Mouse (Mus musculus): ENCODE results near the gene Ncbp3.
A peak's percentile ranks its signal among the peaks of the same experiment; 100 is the strongest.

The Ncbp3 gene

DNA sequence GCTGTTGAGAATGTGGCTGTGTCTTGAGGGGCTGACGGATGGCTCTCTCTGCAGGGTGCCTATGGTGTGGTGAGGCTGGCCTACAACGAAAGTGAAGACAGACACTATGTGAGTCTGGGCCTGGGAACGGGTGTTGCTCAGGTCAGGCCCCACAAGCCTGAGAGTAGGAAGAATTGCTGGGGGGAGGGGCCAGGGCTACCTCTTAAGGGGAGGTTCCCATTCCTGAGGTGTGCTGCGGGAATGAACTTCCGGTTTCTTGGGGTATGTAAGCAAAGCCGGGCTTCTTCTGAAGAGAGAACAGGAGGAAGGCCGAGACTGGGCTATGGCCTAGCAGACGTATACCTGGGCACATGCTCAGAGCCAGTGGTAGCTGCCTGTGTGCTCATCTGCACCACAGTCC is 20.6 kb upstream of the Ncbp3 start:
- no peak for DNase-seq (ENCODE audit: inconsistent age in 2 of 2, low spot score in 1 of 2)

DNA sequence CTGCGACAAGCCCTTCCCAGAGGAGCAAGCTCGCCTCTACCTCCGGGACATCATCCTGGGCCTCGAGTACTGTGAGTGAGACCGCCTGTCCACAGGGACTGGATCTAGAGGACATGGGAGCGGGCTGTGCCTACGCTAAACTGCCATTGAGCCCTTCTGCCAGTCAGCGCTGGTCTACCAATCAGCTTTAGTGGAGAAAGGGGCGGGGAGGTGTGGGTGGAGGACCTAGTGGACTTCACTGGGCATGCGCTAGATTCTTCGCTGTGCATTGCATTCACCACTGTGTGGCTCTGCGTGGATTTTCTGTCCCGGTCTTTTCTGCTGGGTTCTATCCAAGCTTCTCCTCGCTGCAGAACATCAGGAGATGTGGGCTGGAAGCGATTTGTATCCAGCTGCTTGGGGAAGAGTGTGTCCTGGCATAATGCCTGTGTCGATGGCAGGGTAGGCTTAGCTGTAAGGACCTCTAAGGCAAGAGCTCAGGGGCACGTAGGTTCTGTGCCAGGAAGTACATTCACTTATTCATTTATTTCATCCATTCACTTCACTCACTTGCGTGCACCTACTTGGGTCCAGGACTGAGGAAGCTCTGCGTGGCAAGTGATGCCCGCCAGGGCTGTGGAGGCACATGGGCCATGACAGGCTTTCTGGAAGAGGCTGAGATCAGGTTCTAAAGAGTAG is 16.6 kb upstream of the Ncbp3 start:
- peak; percentile 93 to 96 for DNase-seq (ENCODE audit: inconsistent age in 2 of 2, low spot score in 1 of 2)

DNA sequence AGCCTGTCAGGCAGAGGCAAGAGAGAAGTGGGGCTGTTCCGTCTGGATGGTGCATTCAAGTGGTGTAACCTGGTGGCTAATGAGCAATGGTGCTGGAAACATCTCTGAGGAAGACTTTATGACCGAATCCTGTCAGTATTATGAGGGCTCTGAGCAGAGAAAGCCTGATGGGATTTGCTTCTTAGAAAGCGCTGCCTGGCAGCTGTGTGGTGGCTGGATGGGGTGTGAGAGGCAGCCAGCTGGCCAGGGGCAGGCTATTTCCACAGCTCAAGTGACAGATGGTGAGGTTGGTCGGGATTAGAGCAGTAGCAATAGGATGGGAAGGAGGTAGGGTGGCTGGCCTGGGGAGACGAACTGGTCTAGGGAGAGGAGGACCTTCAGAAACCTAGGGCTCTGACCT is 16.0 kb upstream of the Ncbp3 start:
- no peak for DNase-seq (ENCODE audit: inconsistent age in 2 of 2, low spot score in 1 of 2)

DNA sequence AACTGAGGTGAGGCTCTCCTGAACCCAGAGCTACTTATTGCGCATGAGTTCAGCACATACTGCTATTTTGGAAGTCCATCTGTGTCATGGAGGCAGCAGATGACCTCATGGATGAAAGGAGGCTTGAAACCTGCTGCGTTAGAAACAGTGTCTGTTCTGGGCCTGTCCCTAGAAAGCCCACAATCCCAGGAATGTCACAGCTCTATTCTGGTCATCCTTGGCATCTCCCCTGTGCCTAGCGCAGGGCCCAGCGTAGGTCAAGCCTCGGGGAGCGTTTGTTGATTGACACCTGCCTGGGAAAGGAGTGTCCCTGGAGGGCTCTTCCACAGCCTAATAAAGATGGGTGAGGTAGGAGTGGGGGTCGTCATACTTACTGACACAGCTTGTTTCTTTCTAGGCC is 11.5 kb upstream of the Ncbp3 start:
- DNase-seq (ENCODE audit: inconsistent age in 2 of 2, low spot score in 1 of 2) = no peak

DNA sequence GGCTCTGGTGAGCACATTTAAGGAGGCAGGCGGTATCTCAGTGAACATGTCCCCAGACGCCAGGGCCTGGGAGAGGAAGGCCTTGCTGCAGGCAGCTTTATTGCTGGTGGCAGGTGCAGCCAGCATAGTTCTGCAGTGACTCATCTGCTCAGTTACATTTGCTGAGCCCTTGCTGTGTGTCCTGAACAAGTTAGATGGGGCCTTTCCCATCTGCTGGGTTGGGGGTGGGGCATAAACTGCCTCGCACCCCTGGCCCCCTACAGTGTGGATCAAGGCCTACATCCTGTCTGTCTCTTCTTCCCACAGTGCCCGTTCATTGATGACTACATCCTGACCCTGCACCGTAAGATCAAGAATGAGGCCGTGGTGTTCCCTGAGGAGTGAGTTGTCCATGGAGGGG is 10.7 kb upstream of the Ncbp3 start:
- peak; percentile 80 to 81 for DNase-seq (ENCODE audit: inconsistent age in 2 of 2, low spot score in 1 of 2)

DNA sequence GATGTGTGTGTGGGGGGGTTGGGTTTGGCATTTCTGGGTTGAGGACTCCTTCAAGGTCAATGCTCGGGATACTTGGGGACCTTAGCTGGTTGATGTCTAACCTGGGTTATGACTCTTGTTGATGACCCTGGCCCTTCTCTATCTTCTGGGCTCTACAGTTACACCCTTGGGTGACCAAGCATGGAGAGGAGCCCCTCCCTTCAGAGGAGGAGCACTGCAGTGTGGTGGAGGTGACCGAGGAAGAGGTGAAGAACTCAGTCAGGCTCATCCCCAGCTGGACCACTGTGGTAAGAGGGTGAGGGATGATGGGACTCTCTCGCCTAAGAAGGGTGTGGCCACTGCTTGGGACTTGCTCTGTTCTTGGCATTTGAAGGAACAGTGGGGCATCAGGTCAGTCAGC is 9.9 kb upstream of the Ncbp3 start:
- DNase-seq (ENCODE audit: inconsistent age in 2 of 2, low spot score in 1 of 2) = no peak

DNA sequence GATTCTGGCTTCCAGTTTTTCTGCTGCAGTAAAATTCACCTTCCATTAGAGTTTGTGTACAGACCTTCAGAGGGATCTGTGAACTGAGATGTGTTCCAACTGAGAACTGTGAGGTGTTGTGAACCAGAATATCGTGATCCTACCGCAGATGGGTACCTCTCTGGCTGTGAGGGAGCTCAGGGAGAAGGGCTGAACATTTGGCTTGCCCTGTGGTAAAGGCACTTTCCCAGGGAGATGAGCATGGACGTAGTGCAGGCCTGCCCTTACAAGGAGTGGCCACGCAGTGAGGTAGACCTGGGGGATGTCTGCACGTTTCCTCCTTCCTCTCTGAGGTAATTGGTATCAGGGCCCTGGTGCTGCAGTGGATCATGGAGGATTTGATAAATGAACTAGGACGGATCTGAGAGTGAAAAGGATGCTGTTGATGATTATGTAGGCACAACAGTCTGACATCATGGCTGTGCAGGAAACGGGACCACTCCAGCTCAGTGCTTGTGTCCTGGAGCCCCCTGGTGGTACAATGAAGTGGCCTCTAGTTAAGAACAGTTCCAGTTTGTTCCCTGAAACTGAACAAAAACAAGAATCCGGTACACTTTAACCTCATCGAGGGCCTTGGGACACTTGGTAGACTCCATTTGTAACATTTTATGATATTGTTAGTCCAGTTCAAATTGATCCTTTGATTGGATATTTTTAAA is 8.3 kb upstream of the Ncbp3 start:
- peak; percentile 56 to 87 for DNase-seq (ENCODE audit: inconsistent age in 2 of 2, low spot score in 1 of 2)

DNA sequence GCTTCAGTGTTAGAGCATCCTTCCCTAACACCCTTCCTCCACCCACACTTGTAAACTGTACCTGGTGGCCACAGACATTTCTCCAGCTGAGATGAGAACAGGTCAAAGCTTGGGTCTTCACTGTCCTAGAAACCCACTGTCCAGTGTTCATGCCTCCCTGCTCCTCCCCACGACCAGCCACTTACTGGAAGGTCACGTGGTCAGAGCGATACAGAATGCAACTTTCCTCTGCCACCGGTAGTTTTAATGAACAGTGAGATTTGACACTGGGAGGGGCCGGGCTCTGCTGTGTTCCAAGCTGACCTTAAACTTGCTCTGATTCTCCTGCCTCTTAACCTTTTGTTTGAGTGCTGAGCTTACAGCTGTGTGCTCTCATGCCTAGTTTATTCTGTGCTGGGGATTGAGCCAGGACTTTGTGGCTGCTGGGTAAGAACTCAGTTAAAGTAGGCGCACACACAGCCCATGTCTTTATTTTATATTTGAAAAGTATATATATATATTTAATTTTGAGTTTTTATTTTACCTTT is 3.3 kb upstream of the Ncbp3 start:
- DNase-seq (ENCODE audit: inconsistent age in 2 of 2, low spot score in 1 of 2) = no peak

DNA sequence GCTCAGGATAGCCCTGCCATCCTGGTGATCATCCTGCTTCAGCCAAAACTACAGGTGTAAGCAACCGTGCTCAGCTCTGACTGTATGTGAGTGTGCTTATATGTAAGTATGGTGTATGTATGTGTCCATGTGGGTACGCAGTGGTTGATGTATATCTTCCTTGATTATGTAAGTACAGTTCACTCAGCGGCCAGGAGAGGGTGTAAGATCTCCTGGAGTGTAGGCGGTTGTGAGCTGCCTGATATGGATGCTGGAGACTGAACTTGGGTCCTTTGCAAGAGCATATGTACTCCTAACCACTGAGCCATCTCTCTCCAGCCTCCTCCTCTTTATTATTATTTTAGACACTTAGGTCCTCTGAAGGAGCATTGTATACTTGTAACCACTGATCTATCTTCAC is 2.8 kb upstream of the Ncbp3 start:
- DNase-seq (ENCODE audit: inconsistent age in 2 of 2, low spot score in 1 of 2) = peak in 1 of 2 experiments; percentile 16

DNA sequence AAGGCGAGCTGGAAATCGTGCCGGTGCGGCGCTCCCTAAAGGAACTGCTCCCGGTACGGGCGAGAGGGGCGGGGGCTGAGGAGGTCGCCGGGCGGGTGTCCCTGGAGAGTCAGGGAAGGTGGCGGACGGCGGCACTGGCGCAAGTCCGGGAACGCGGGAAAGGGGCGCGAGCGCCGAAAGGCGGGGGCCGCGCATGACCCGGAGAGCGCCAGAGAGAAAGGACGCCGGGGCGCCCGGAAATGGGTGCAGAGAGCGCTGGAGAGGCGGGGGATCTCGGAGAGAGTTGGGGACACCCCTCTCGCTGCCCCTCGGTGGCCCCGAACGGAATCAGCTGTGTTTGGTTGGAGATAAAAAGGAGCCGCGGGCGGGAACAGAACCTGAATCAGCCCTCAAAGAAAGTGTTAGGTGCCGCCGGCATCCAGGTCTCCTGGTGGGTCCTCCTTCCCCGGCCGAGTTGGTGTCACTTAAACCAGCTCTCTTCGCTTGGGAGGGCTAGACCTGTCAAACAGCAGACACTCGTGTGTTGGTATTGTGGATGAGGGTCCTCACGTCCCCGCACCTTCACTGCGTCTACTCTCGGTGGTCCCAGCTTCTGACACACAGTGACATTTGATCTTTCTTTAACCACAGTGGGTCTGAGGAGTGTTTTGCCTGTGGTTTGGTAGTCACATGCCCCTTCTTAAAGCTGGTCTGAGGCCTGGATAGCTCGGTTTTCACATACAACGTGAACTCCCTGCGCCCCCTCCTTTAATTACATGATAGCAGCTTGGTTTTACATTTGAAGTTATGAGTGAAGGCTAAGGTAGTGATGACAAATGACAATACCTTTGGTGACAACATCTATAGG is 670 bp downstream of the Ncbp3 start:
- no peak for DNase-seq (ENCODE audit: inconsistent age in 2 of 2, low spot score in 1 of 2)

DNA sequence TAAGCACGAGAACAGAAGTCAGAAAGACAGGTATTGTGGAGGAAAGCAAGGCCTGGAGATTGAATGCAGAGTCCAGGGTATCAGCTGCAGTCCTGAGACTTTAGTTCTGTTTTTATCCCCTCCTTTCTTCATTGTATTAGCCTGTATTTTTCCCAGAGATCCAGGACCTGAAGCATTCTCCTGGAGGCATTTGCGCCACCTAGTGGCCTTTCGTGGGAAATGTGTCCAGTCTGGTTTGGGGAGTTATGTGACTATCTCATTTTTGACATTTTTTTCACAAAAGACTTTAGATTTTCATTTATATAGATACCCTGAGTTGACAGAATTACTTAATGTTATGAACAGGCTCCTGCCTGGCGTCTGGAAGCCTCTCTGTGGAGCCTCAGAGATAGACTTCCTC is 1.8 kb downstream of the Ncbp3 start:
- peak; percentile 76 to 93 for DNase-seq (ENCODE audit: inconsistent age in 2 of 2, low spot score in 1 of 2)

DNA sequence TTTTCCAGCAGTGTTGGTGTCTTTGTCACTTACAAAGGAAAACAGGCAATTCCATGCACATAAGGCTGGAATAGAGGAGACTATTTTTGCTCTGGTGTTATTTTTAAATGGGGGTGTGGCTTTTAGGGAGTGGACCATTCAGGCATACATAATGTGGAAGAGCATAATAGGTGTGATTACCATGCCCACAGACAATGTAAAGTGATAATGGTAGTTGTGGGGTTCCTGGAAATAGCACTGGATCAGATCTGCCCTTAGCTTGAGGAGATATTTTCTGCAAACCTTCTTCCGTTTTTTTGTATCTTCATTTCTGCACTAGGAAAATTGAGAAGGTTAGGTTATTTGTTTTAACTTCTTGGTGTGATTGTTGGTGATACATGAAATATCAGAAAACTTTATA is 5.2 kb downstream of the Ncbp3 start:
- DNase-seq (ENCODE audit: inconsistent age in 2 of 2, low spot score in 1 of 2) = no peak

DNA sequence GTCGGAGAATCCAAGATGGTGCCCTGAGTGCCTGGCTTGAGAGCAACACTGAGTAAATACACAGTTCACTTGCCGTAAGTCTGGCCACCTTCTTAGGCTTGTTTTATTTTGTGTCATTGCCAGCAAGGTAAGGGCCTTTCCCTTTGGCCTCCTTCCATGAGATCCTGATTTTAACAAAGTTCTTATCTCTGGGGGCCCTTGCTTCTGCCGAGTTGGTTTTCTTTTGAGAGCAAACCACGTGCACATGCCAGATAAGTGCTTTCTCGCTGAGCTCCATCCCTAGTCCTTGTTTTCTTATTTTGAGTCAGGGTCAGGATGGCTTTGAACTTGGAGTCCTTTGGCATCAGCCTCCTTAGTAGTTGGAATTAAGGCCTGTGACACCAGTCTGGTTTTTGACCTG is 10.1 kb downstream of the Ncbp3 start:
- DNase-seq (ENCODE audit: inconsistent age in 2 of 2, low spot score in 1 of 2) = no peak

DNA sequence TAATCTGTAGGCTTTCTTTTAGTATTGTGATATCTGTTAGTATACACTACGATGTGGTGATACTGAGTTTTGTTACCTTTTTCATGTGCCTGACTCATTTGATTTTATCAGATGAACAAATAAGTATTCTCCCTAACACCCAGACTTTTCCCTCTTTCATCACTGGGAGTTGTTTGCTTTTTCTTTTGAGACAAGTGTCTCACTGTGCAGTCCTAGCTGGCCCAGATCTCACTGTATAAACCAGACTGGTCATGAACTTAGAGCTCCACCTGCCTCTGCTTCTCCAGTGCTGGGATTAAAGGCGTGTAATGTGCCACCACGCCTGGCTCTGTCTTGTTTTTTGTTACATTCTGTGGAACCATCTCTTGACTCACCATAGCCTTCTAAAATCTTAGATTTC is 12.0 kb downstream of the Ncbp3 start:
- DNase-seq (ENCODE audit: inconsistent age in 2 of 2, low spot score in 1 of 2) = no peak

DNA sequence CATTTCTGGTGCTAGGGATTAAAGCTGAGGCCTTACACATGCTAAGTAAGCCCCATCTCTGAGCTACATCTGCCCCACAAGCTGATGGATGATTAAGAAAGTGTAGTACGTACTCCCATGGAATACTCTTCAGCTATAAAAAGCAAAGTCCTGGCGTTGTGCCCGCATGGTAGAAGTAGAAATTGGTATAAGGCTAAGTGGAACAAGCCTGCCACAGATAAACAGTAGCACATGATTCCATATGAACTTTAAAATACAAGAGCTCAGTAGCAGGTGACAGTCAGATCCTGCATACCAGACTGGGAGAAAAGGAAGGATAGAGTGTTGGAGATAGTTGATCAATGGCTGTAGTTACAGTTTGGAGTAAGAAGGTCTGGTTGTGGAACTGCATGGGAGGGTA is 13.8 kb downstream of the Ncbp3 start:
- DNase-seq (ENCODE audit: inconsistent age in 2 of 2, low spot score in 1 of 2) = no peak

DNA sequence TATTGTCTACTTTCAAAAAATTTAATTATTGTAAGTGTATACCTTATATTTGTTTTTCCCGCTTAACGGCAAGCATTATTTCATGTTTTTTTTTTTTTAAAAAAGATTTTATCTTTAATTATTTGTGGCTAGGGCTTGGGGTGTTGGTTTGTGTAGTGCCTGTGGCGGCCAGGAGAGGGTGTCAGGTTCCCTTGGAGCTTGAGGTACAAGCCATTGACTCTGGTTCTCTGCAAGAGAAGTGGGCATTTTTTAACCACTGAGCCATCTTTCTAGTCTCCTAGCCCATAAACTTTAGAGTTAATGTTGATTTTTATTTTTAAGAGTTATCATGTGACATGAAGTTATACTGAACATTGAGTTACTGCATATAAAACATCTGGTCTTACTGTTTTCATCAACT is 24.3 kb downstream of the Ncbp3 start:
- peak in 1 of 2 experiments; percentile 65 for DNase-seq (ENCODE audit: inconsistent age in 2 of 2, low spot score in 1 of 2)

DNA sequence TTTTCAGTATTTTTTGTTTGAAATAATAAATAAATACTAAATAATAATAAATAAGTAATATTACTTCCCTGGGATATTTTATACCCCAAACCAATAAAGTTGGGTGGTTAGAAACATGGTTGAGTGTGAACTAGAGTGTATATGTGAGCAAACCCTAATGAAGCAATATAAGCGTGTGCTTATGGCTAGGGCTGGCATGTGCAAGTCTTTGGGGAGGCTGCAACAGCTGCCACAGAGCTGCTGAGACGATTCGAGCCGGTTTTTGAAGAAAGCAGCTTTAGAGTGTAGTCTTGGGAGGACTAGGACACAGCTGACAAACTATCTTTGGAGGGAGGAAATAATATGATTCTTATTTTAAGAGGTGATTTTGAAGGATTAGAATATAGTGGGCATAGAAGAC is 28.7 kb downstream of the Ncbp3 start:
- no peak for DNase-seq (ENCODE audit: inconsistent age in 2 of 2, low spot score in 1 of 2)

DNA sequence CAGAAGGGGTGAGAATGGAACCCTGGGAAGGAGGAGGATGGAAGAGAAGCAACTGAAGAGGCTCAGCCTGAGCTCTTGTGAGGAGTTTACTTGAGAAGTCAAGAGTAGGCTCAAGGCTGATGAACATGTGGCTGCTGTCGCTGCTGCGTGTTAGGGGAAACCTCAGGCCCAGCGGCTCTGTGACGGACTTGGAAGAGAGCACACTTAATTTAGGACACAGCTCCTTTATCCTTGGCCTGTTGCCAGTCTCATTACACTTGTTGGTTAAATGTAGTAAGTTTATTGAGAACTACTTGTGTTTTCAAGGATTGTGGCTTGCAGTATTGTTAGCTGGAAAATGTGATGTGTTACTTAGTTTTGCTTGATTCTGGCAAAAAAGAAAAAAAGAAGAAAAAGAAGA is 29.1 kb downstream of the Ncbp3 start:
- peak in 1 of 2 experiments; percentile 57 for DNase-seq (ENCODE audit: inconsistent age in 2 of 2, low spot score in 1 of 2)

DNA sequence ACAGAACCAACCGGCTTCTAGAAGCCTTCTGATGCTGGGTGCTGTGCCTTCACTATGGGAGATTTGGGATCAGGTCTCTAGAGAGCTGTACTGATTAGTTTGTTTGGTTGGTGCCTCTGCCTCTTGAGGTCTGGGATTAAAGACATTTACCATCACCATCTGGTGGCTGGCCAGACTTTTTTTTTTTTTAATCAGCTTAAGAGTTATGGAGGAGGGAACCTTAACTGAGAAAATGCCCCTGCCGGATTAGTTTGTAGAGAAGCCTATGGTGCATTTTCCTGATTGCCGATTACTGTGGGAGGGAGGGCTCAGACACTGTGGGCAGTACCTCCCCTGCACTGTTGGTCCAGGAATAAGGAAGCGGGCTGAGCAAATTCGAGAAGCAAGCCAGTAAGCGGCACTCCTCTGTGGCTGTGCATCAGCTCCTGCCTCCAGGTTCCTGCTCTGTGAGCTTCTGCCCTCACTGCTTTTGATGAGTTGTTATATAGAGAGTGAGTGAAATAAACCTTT is 29.7 kb downstream of the Ncbp3 start:
- no peak for DNase-seq (ENCODE audit: inconsistent age in 2 of 2, low spot score in 1 of 2)

DNA sequence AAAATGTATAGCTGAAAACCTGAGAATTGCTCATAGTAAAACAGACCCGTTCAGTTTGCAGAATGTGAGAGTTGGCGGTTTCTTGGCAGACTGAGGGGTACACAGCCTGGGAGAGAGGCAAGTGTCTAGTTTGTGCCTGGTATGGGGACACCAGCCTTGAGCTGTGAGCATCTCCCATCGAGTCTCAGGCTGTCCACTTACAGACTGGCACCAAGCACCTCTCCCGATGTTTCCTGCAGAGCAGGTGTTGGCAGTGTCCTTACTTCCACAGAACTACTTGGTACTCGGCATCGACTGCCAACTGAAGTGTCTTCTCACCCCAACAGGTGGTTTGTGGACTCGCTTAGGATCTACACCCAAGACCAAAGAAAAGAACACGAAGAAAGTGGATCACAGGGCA is 31.0 kb downstream of the Ncbp3 start:
- no peak for DNase-seq (ENCODE audit: inconsistent age in 2 of 2, low spot score in 1 of 2)

DNA sequence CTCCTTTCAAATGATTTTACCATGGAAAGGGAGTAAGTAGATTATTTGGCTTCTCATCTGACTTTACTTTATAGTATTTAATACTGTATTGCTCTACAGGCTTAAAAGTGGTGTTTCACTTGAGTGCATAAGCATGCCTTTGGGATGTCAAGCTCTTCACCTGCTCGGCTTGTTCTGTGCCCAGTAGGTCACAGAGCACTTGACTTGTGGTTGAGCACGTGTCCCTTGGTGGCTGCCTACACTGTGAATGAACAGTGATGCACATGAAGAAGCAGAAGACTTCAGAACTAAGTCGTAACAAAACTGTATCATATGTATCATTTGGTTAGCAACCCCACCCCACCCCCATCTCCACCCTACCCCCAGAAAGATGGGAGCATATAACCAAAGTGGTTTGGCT is 32.7 kb downstream of the Ncbp3 start:
- no peak for DNase-seq (ENCODE audit: inconsistent age in 2 of 2, low spot score in 1 of 2)

DNA sequence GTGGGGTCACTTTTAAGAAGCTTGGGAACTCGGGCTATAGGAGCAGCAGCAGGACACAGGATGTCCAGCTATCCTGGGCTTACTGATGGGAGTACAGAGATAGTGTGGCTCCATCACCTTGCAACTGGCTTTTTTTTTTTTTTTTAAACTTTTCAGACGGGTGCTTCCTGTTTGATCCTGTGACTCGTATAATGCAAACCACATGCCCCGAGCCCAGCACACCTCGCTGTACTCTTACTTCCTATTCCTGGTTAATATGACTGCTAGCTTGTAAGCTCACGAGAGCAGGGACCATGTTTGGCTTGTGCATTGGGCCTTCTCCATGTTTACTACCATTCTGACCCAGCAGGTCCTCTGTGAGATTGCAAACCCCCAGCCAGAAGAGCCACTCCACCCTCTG is 36.7 kb downstream of the Ncbp3 start:
- DNase-seq (ENCODE audit: inconsistent age in 2 of 2, low spot score in 1 of 2) = no peak
